Mouse (Mus musculus) frontal cortex, postnatal 36 days (tissue): ENCODE measurements around the gene Traf3.

Experiments
- DNase-seq, 2 experiments: peaks; one replicate each; pipeline ENCODE4 v3.0.0; 2022; ENCODE audit warnings: low spot score in 2 of 2

Traf3 gene

DNA sequence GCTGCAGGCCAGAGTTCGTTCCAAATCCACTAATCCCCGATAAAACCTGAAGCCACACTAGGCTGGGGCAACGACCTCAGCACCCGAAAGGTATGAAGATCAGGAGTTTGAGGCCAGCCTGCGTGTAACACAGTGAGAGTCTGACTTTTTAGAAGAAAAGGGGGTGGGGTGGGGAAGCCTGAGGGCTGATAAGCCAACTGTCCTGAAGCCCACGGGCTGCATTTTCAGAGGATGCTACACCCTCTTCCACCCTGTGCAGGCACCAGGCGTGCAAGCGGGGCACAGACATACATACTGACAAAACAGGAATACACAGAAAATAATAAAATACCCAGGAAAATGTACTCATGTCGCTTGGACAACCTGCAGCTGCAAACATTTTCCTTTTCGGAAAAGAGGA, 145.6 kb downstream of the Traf3 start:
- DNase-seq = no peak

DNA sequence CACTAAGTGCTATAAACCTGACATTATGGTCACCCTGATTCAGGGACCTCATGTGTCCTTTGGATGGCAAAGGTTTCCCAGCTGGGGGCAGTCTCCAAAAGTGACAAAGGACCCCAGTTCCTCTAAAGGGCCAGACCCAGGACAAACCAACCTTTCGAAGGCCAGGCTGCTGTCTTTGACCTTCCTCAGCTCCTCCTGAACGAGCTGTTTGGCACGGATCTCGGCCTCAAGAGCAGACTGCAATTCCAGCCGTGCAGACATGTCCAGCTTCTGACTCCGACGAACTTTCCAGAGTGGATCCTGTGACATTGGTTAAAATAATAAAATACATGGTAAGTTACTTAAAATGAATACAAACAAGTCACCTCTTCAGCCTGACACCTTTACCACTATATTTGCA, 148.1 kb downstream of the Traf3 start:
- DNase-seq = no peak
